25 mouse cellular contexts compared by ENCODE assay signal in genomic region chr10:75662575-75662974, GRCm38 (mm10). TPM values are rescaled to one million over a fixed set of nuclear protein-coding genes. Genes with fewer than 3 reads are reported as not detected.
DNase-seq lines count a peak whose midpoint lies in the region; ATAC-seq and TF ChIP-seq lines count a peak whose summit lies in the region.
"Had no signal": no experiment of that assay in that cellular context is flagged by ENCODE, and none has a peak within 500 bp of the region (broad histone marks: within the 10 kb centered on the region; RNA-seq: fewer than 3 reads in every experiment).

No protein-coding gene starts in this region.

- no peak overlapping the region for H3K4me2 ChIP-seq in forebrain, embryonic 13.5 days
- no peak overlapping the region for H3K4me2 ChIP-seq in forebrain, embryonic 11.5 days (ENCODE audit: low read depth, low read length, severe bottlenecking)
- no peak overlapping the region for H3K4me2 ChIP-seq in midbrain, embryonic 11.5 days
- no peak overlapping the region for H3K4me2 ChIP-seq in midbrain, embryonic 15.5 days
- H3K4me2 ChIP-seq: heart, embryonic 13.5 days; hindbrain, embryonic 12.5 days; limb, embryonic 13.5 days; liver, embryonic 12.5 days; midbrain, embryonic 12.5 days; stomach, embryonic 15.5 days had no signal

- no peak for DNase-seq in forebrain, embryonic 11.5 days (ENCODE audit: low spot score)
- peak; percentile 71 for DNase-seq in midbrain, embryonic 11.5 days (ENCODE audit: low spot score, missing footprints)
- DNase-seq in cerebellum, adult 9-11 months, result peak; percentile 96
- no peak for DNase-seq in heart, adult 2 months
- DNase-seq: adrenal gland, postnatal 14 days; forebrain, postnatal 0 days; gastrocnemius, postnatal 25 days; heart, adult 18-20 months; heart, postnatal 14 days; kidney, adult 9 months; kidney, postnatal 14 days; lung, adult 18-20 months; lung, postnatal 10 days; right cerebral cortex, postnatal 4 days; thymus, postnatal 25 days had no signal

- no peaks in the 10 kb centered on the region for H3K27me3 ChIP-seq in forebrain, embryonic 13.5 days
- no peaks in the 10 kb centered on the region for H3K27me3 ChIP-seq in forebrain, embryonic 11.5 days (ENCODE audit: control insufficient read depth, insufficient read depth, low read length)
- no peaks in the 10 kb centered on the region; the same call in 1 of the 2 replicates for H3K27me3 ChIP-seq in midbrain, embryonic 11.5 days (ENCODE audit: control insufficient read depth, insufficient read depth, low read length)
- no peaks in the 10 kb centered on the region for H3K27me3 ChIP-seq in midbrain, embryonic 15.5 days (replicated peaks)
- no peaks in the 10 kb centered on the region for H3K27me3 ChIP-seq in heart, adult 2 months (ENCODE audit: control insufficient read depth, insufficient read depth, low read length)
- H3K27me3 ChIP-seq: heart, embryonic 13.5 days; limb, embryonic 13.5 days; stomach, embryonic 15.5 days had no signal

- no peaks in the 10 kb centered on the region for H3K9me3 ChIP-seq in forebrain, embryonic 13.5 days (replicated peaks)
- H3K9me3 ChIP-seq in forebrain, embryonic 11.5 days (ENCODE audit: control insufficient read depth, low read length), result no peaks in the 10 kb centered on the region
- no peaks in the 10 kb centered on the region for H3K9me3 ChIP-seq in midbrain, embryonic 11.5 days (ENCODE audit: control insufficient read depth, low read length)
- H3K9me3 ChIP-seq in midbrain, embryonic 15.5 days, result no peaks in the 10 kb centered on the region
- H3K9me3 ChIP-seq: heart, embryonic 13.5 days; hindbrain, embryonic 12.5 days; limb, embryonic 13.5 days; liver, embryonic 12.5 days; midbrain, embryonic 12.5 days; stomach, embryonic 15.5 days had no signal

- H3K9ac ChIP-seq in forebrain, embryonic 13.5 days, result no peak overlapping the region
- no peak overlapping the region for H3K9ac ChIP-seq in forebrain, embryonic 11.5 days (ENCODE audit: low read length)
- no peak overlapping the region for H3K9ac ChIP-seq in midbrain, embryonic 11.5 days (ENCODE audit: low read length)
- H3K9ac ChIP-seq in midbrain, embryonic 15.5 days, result no peak overlapping the region
- H3K9ac ChIP-seq in heart, adult 2 months (ENCODE audit: low read depth, low read length), result no peak overlapping the region
- H3K9ac ChIP-seq: forebrain, postnatal 0 days; heart, embryonic 13.5 days; hindbrain, embryonic 12.5 days; limb, embryonic 13.5 days; liver, embryonic 12.5 days; midbrain, embryonic 12.5 days; stomach, embryonic 15.5 days had no signal

- peaks cover 29% of the 10 kb centered on the region for H3K4me1 ChIP-seq in forebrain, embryonic 13.5 days
- peaks cover 9% of the 10 kb centered on the region for H3K4me1 ChIP-seq in forebrain, embryonic 11.5 days (replicated peaks; ENCODE audit: control insufficient read depth, insufficient read depth, low read length)
- H3K4me1 ChIP-seq in midbrain, embryonic 11.5 days (ENCODE audit: control insufficient read depth, insufficient read depth, low read length), result peaks cover 9% of the 10 kb centered on the region
- H3K4me1 ChIP-seq in midbrain, embryonic 15.5 days, result peaks cover 17% of the 10 kb centered on the region
- peaks cover 7% of the 10 kb centered on the region for H3K4me1 ChIP-seq in heart, adult 2 months (ENCODE audit: control insufficient read depth, insufficient read depth, low read length)

- no peaks in the 10 kb centered on the region for H3K79me2 ChIP-seq in heart, adult 2 months (replicated peaks; ENCODE audit: control insufficient read depth, insufficient read depth, low read length)

- no peak for ATAC-seq in forebrain, embryonic 13.5 days
- ATAC-seq in forebrain, embryonic 11.5 days (replicated peaks; ENCODE audit: low FRiP score), result no peak
- ATAC-seq in midbrain, embryonic 11.5 days (ENCODE audit: low FRiP score), result no peak
- ATAC-seq in midbrain, embryonic 15.5 days (replicated peaks), result no peak
- ATAC-seq in megakaryocyte progenitor cell, adult 5-6 weeks (replicated peaks; ENCODE audit: poor library complexity), result no peak
- ATAC-seq: forebrain, postnatal 0 days; liver, embryonic 12.5 days had no signal

- H3K27ac ChIP-seq in forebrain, embryonic 13.5 days, result peak overlapping the region; percentile 62; the same call in 1 of the 2 replicates
- H3K27ac ChIP-seq in forebrain, embryonic 11.5 days (ENCODE audit: low read depth, low read length), result no peak overlapping the region
- H3K27ac ChIP-seq in midbrain, embryonic 11.5 days (ENCODE audit: low read depth, low read length), result no peak overlapping the region
- no peak overlapping the region for H3K27ac ChIP-seq in midbrain, embryonic 15.5 days
- no peak overlapping the region for H3K27ac ChIP-seq in heart, adult 2 months
- H3K27ac ChIP-seq: heart, embryonic 13.5 days; hindbrain, embryonic 12.5 days; limb, embryonic 13.5 days; liver, embryonic 12.5 days; midbrain, embryonic 12.5 days; stomach, embryonic 15.5 days had no signal

- TF ChIP-seq CTCF in heart, adult 2 months (IDR thresholded peaks at IDR 0.05), result no peak

- no peak for TF ChIP-seq EP300 in heart, adult 2 months (IDR thresholded peaks at IDR 0.05; ENCODE audit: insufficient read depth, low read depth, low read length)

- H3K36me3 ChIP-seq in forebrain, embryonic 13.5 days (ENCODE audit: poor library complexity, severe bottlenecking), result peaks cover 38% of the 10 kb centered on the region
- H3K36me3 ChIP-seq in forebrain, embryonic 11.5 days (ENCODE audit: control insufficient read depth, insufficient read depth, low read length), result peaks cover 1% of the 10 kb centered on the region; the same call in 1 of the 2 replicates
- H3K36me3 ChIP-seq in midbrain, embryonic 11.5 days (ENCODE audit: control insufficient read depth, insufficient read depth, low read length), result peaks cover 3% of the 10 kb centered on the region
- H3K36me3 ChIP-seq in midbrain, embryonic 15.5 days (replicated peaks), result peaks cover 9% of the 10 kb centered on the region; the same call in 1 of the 2 replicates
- H3K36me3 ChIP-seq in heart, adult 2 months (ENCODE audit: control insufficient read depth, insufficient read depth, low read length), result no peaks in the 10 kb centered on the region

- intact Hi-C loops in heart, adult 2 months (cut with DNase I), result no loop called here

- TF ChIP-seq POLR2A in heart, adult 2 months (IDR thresholded peaks at IDR 0.05; ENCODE audit: insufficient read depth, low read depth, low read length), result no peak

- no peak overlapping the region for H3K4me3 ChIP-seq in forebrain, embryonic 13.5 days
- no peak overlapping the region for H3K4me3 ChIP-seq in forebrain, embryonic 11.5 days (ENCODE audit: low read depth, low read length)
- no peak overlapping the region for H3K4me3 ChIP-seq in midbrain, embryonic 11.5 days (ENCODE audit: low read depth, low read length)
- H3K4me3 ChIP-seq in midbrain, embryonic 15.5 days, result no peak overlapping the region
- no peak overlapping the region for H3K4me3 ChIP-seq in heart, adult 2 months
- H3K4me3 ChIP-seq: heart, embryonic 13.5 days; hindbrain, embryonic 12.5 days; limb, embryonic 13.5 days; liver, embryonic 12.5 days; midbrain, embryonic 12.5 days; myocyte; stomach, embryonic 15.5 days had no signal

- WGBS in forebrain, embryonic 13.5 days, result 90% methylated on average over 4 of the region's 4 CpGs
- WGBS in forebrain, embryonic 11.5 days, result 87% methylated on average over 4 of the region's 4 CpGs
- 94% methylated on average over 4 of the region's 4 CpGs for WGBS in midbrain, embryonic 11.5 days
- WGBS in midbrain, embryonic 15.5 days, result 89% methylated on average over 4 of the region's 4 CpGs
- 84% methylated on average over 4 of the region's 4 CpGs for WGBS in heart, adult 2 months

RNA-seq across cellular contexts. Expression of gene Susd2, which starts 18.8 kb away (rescaled TPM):
- 0.97 and 1.1 TPM in 2 replicates for polyA plus RNA-seq in forebrain, embryonic 13.5 days (2015; fragmentation: Nextera tagmentation; extraction: Ambion mirVana)
- polyA plus RNA-seq in forebrain, embryonic 11.5 days (2014; fragmentation: Nextera tagmentation; extraction: Ambion mirVana), result 2.0 and 2.3 TPM in 2 replicates
- polyA plus RNA-seq in midbrain, embryonic 11.5 days (2014; fragmentation: Nextera tagmentation; extraction: Ambion mirVana), result 1.2 and 1.6 TPM in 2 replicates
- 3.0 and 4.1 TPM in 2 replicates for polyA plus RNA-seq in midbrain, embryonic 15.5 days (2015; fragmentation: Nextera tagmentation; extraction: Ambion mirVana)
- 0.34 and 0.42 TPM in 2 replicates for total RNA-seq in megakaryocyte progenitor cell, adult 5-6 weeks (2015)
- total RNA-seq in megakaryocyte progenitor cell, adult 5-6 weeks (2017), result 0.27 TPM in 1 of 2 replicates, not detected in the other
- 1 to 10 TPM; 1.3 to 1.8 TPM for total RNA-seq in heart, adult 2 months (2021)
- polyA plus RNA-seq in heart, adult 2 months (2012; rRNA removed), result 4.3 TPM in 2 replicates

Comparison
In these comparisons a context has a peak if more than half of its experiments do, and no peak if none do; other contexts are left out.
1. DNase-seq: peak in midbrain, embryonic 11.5 days (single experiment) and cerebellum, adult 9-11 months (single experiment); none in forebrain, embryonic 11.5 days (single experiment) and heart, adult 2 months (0 of 2).